Comparison of ENCODE assay signal across 16 mouse cellular contexts in the genomic region with DNA sequence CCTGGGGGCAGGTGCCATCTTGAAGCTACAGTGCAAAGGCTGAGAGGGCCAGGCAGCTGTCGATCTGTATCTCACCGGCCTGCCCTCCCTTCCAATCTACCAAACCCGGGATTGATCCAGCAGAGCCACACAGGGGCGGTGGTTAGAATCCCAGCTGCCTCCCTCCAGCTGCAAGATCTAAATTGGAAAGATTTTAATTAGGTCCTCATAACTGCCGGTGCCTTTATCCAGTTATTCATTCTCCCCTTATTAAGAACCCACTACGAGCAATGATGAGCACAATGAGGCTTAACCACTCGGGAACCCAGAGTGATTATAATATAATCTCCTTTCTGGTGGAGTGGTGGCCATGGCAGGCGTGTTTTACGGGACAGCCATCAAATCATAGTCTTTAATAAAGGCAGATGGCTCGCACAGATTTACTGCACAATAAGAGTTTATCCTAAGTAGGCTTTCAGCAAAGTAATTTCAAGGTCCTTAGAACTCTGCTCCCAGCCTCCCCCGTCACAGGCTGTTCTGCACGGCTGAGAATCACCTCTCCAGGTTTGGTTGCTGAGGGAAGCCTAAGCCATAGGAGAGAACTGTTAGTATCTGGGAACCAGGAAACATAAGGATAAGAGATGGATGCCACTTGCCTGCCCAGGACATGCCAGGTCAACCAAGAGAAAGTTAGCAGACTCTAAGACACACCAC. TPM values are rescaled to one million over a fixed set of nuclear protein-coding genes. Genes with fewer than 3 reads are reported as not detected.
A peak's percentile ranks its signal among the peaks of the same experiment; 100 is the strongest.
DNase-seq lines count a peak whose midpoint lies in the region; ATAC-seq and TF ChIP-seq lines count a peak whose summit lies in the region.
"Had no signal": no experiment of that assay in that cellular context is flagged by ENCODE, and none has a peak within 500 bp of the region (broad histone marks: within the 10 kb centered on the region; RNA-seq: fewer than 3 reads in every experiment).

No protein-coding gene starts in this region.

- H3K9ac ChIP-seq in forebrain, embryonic 15.5 days (replicated peaks), result no peak overlapping the region
- H3K9ac ChIP-seq in neural tube, embryonic 13.5 days, result no peak overlapping the region
- no peak overlapping the region for H3K9ac ChIP-seq in liver, embryonic 12.5 days
- no peak overlapping the region for H3K9ac ChIP-seq in lung, postnatal 0 days (replicated peaks; ENCODE audit: low read depth)
- H3K9ac ChIP-seq: embryonic facial prominence, embryonic 15.5 days; intestine, embryonic 15.5 days had no signal

- no peaks in the 10 kb centered on the region for H3K9me3 ChIP-seq in forebrain, embryonic 15.5 days
- H3K9me3 ChIP-seq in midbrain, embryonic 10.5 days (replicated peaks), result no peaks in the 10 kb centered on the region
- H3K9me3 ChIP-seq in neural tube, embryonic 13.5 days, result no peaks in the 10 kb centered on the region
- H3K9me3 ChIP-seq in liver, embryonic 12.5 days (replicated peaks), result no peaks in the 10 kb centered on the region
- no peaks in the 10 kb centered on the region for H3K9me3 ChIP-seq in lung, postnatal 0 days (ENCODE audit: low read length)
- H3K9me3 ChIP-seq: embryonic facial prominence, embryonic 15.5 days; intestine, embryonic 15.5 days had no signal

- no peak for TF ChIP-seq POLR2A in brain, embryonic 14.5 days (IDR thresholded peaks at IDR 0.05; ENCODE audit: borderline replicate concordance, extremely low read depth, insufficient read depth, insufficient read length, poor library complexity, severe bottlenecking)

- no peak for TF ChIP-seq EP300 in lung, postnatal 0 days (IDR thresholded peaks at IDR 0.05)

- peaks cover 5% of the 10 kb centered on the region; the same call in 1 of the 2 replicates for H3K4me1 ChIP-seq in forebrain, embryonic 15.5 days
- peaks cover 18% of the 10 kb centered on the region for H3K4me1 ChIP-seq in midbrain, embryonic 10.5 days
- H3K4me1 ChIP-seq in neural tube, embryonic 13.5 days (replicated peaks), result peaks cover 16% of the 10 kb centered on the region
- no peaks in the 10 kb centered on the region for H3K4me1 ChIP-seq in liver, embryonic 12.5 days
- no peaks in the 10 kb centered on the region for H3K4me1 ChIP-seq in lung, postnatal 0 days (ENCODE audit: insufficient read depth, low read depth, low read length)
- H3K4me1 ChIP-seq: embryonic facial prominence, embryonic 15.5 days; intestine, embryonic 15.5 days had no signal

- no peak overlapping the region for H3K27ac ChIP-seq in forebrain, embryonic 15.5 days (replicated peaks)
- H3K27ac ChIP-seq in midbrain, embryonic 10.5 days (replicated peaks), result peak overlapping the region; percentile 10; the same call in 1 of the 2 replicates
- peak overlapping the region; percentile 52; the same call in 1 of the 2 replicates for H3K27ac ChIP-seq in neural tube, embryonic 13.5 days (replicated peaks)
- no peak overlapping the region for H3K27ac ChIP-seq in liver, embryonic 12.5 days
- no peak overlapping the region for H3K27ac ChIP-seq in lung, postnatal 0 days (ENCODE audit: low read length)
- H3K27ac ChIP-seq: embryonic facial prominence, embryonic 15.5 days; intestine, embryonic 15.5 days had no signal

- no peak for TF ChIP-seq CTCF in brain, embryonic 14.5 days (IDR thresholded peaks at IDR 0.05; ENCODE audit: borderline replicate concordance, extremely low read depth, insufficient read depth, insufficient read length)
- TF ChIP-seq CTCF in lung, postnatal 0 days (IDR thresholded peaks at IDR 0.05), result no peak

- DNase-seq in brain, embryonic 14.5 days (ENCODE audit: low read depth), result peak; percentile 73
- no peak for DNase-seq in midbrain, embryonic 10.5 days (ENCODE audit: low spot score)
- DNase-seq in right cerebral cortex, postnatal 25 days, result no peak
- DNase-seq in lung, postnatal 0 days (ENCODE audit: low spot score), result no peak
- DNase-seq in kidney, postnatal 36 days, result no peak
- DNase-seq: gastrocnemius, postnatal 10 days; heart, postnatal 10 days; kidney, postnatal 10 days; thymus, postnatal 4 days had no signal

- H3K4me2 ChIP-seq in forebrain, embryonic 15.5 days (replicated peaks), result no peak overlapping the region
- H3K4me2 ChIP-seq in neural tube, embryonic 13.5 days, result no peak overlapping the region
- H3K4me2 ChIP-seq in liver, embryonic 12.5 days, result no peak overlapping the region
- H3K4me2 ChIP-seq in lung, postnatal 0 days (replicated peaks; ENCODE audit: low read depth, low read length), result no peak overlapping the region
- H3K4me2 ChIP-seq: embryonic facial prominence, embryonic 15.5 days; intestine, embryonic 15.5 days; liver, embryonic 11.5 days had no signal

- no peaks in the 10 kb centered on the region for H3K36me3 ChIP-seq in forebrain, embryonic 15.5 days
- H3K36me3 ChIP-seq in midbrain, embryonic 10.5 days, result no peaks in the 10 kb centered on the region
- H3K36me3 ChIP-seq in neural tube, embryonic 13.5 days, result no peaks in the 10 kb centered on the region
- H3K36me3 ChIP-seq in liver, embryonic 12.5 days, result no peaks in the 10 kb centered on the region
- H3K36me3 ChIP-seq in lung, postnatal 0 days (ENCODE audit: insufficient read depth, low read length), result no peaks in the 10 kb centered on the region
- H3K36me3 ChIP-seq: embryonic facial prominence, embryonic 15.5 days; intestine, embryonic 15.5 days had no signal

- ATAC-seq in forebrain, embryonic 15.5 days (replicated peaks), result peak; percentile 55; the same call in 1 of the 2 replicates
- peak; percentile 77 for ATAC-seq in neural tube, embryonic 13.5 days (ENCODE audit: low read depth)
- ATAC-seq in liver, embryonic 12.5 days, result no peak
- ATAC-seq in lung, postnatal 0 days, result no peak
- ATAC-seq: intestine, embryonic 15.5 days had no signal

- no peak overlapping the region for H3K4me3 ChIP-seq in forebrain, embryonic 15.5 days
- H3K4me3 ChIP-seq in midbrain, embryonic 10.5 days, result no peak overlapping the region
- no peak overlapping the region for H3K4me3 ChIP-seq in neural tube, embryonic 13.5 days
- no peak overlapping the region for H3K4me3 ChIP-seq in liver, embryonic 12.5 days
- no peak overlapping the region for H3K4me3 ChIP-seq in lung, postnatal 0 days (ENCODE audit: low read depth, low read length)
- H3K4me3 ChIP-seq: embryonic facial prominence, embryonic 15.5 days; intestine, embryonic 15.5 days; megakaryocyte, embryonic 14.5 days had no signal

- no peaks in the 10 kb centered on the region for H3K27me3 ChIP-seq in forebrain, embryonic 15.5 days
- no peaks in the 10 kb centered on the region for H3K27me3 ChIP-seq in midbrain, embryonic 10.5 days (ENCODE audit: low read depth, poor library complexity, severe bottlenecking)
- no peaks in the 10 kb centered on the region for H3K27me3 ChIP-seq in neural tube, embryonic 13.5 days
- no peaks in the 10 kb centered on the region for H3K27me3 ChIP-seq in liver, embryonic 12.5 days (replicated peaks)
- no peaks in the 10 kb centered on the region for H3K27me3 ChIP-seq in lung, postnatal 0 days (replicated peaks; ENCODE audit: insufficient read depth, low read length)
- H3K27me3 ChIP-seq: embryonic facial prominence, embryonic 15.5 days; intestine, embryonic 15.5 days had no signal

- 16% methylated on average over 12 of the region's 12 CpGs for WGBS in forebrain, embryonic 15.5 days
- 78% methylated on average over 12 of the region's 12 CpGs for WGBS in midbrain, embryonic 10.5 days
- WGBS in neural tube, embryonic 13.5 days, result 46% methylated on average over 12 of the region's 12 CpGs
- WGBS in liver, embryonic 12.5 days (ENCODE audit: insufficient replicate concordance), result 75% methylated on average over 12 of the region's 12 CpGs
- WGBS in lung, postnatal 0 days, result 87% methylated on average over 12 of the region's 12 CpGs

RNA-seq across cellular contexts. Expression of a gene that starts 34.8 kb away (rescaled TPM):
- 0.42 and 0.66 TPM in 2 replicates for polyA plus RNA-seq in brain, embryonic 14.5 days (2012; rRNA removed)
- 0.43 and 0.60 TPM in 2 replicates for polyA plus RNA-seq in forebrain, embryonic 15.5 days (2015; fragmentation: Nextera tagmentation; extraction: Ambion mirVana)
- polyA plus RNA-seq in midbrain, embryonic 10.5 days (2016; fragmentation: Nextera tagmentation; extraction: Ambion mirVana), result 0.56 and 0.77 TPM in 2 replicates
- 0.83 and 0.99 TPM in 2 replicates for polyA plus RNA-seq in neural tube, embryonic 13.5 days (2015; fragmentation: Nextera tagmentation; extraction: Ambion mirVana)
- 0.50 and 0.60 TPM in 2 replicates for polyA plus RNA-seq in liver, embryonic 12.5 days (2016; fragmentation: Nextera tagmentation; extraction: Ambion mirVana)
- polyA plus RNA-seq in lung, postnatal 0 days (2015; fragmentation: Nextera tagmentation; extraction: Ambion mirVana), result 18.7 and 19.8 TPM in 2 replicates

RNA-seq across cellular contexts. Expression of a gene that starts 51.2 kb away (rescaled TPM):
- 1.2 and 1.5 TPM in 2 replicates for polyA plus RNA-seq in brain, embryonic 14.5 days (2012; rRNA removed)
- 1.6 and 1.9 TPM in 2 replicates for polyA plus RNA-seq in forebrain, embryonic 15.5 days (2015; fragmentation: Nextera tagmentation; extraction: Ambion mirVana)
- polyA plus RNA-seq in midbrain, embryonic 10.5 days (2016; fragmentation: Nextera tagmentation; extraction: Ambion mirVana), result 3.0 and 3.4 TPM in 2 replicates
- polyA plus RNA-seq in neural tube, embryonic 13.5 days (2015; fragmentation: Nextera tagmentation; extraction: Ambion mirVana), result 0.96 and 1.5 TPM in 2 replicates
- polyA plus RNA-seq in liver, embryonic 12.5 days (2016; fragmentation: Nextera tagmentation; extraction: Ambion mirVana), result 1.8 and 2.4 TPM in 2 replicates
- 7.4 and 10.4 TPM in 2 replicates for polyA plus RNA-seq in lung, postnatal 0 days (2015; fragmentation: Nextera tagmentation; extraction: Ambion mirVana)

Comparison
In these comparisons a context has a peak if more than half of its experiments do, and no peak if none do; other contexts are left out.
1. ATAC-seq: peak in forebrain, embryonic 15.5 days (single experiment) and neural tube, embryonic 13.5 days (single experiment); none in liver, embryonic 12.5 days (single experiment) and lung, postnatal 0 days (single experiment).
2. H3K27ac ChIP-seq: peak in midbrain, embryonic 10.5 days (single experiment) and neural tube, embryonic 13.5 days (single experiment); none in forebrain, embryonic 15.5 days (single experiment), liver, embryonic 12.5 days (single experiment) and lung, postnatal 0 days (single experiment).